Mouse (Mus musculus): ENCODE results near the gene Nmnat1.
"Not testable (repeated sequence)": the region's sequence is repeated elsewhere in the genome, so short reads cannot be mapped to it uniquely, and the experiment has no call there.

Nmnat1 gene

DNA sequence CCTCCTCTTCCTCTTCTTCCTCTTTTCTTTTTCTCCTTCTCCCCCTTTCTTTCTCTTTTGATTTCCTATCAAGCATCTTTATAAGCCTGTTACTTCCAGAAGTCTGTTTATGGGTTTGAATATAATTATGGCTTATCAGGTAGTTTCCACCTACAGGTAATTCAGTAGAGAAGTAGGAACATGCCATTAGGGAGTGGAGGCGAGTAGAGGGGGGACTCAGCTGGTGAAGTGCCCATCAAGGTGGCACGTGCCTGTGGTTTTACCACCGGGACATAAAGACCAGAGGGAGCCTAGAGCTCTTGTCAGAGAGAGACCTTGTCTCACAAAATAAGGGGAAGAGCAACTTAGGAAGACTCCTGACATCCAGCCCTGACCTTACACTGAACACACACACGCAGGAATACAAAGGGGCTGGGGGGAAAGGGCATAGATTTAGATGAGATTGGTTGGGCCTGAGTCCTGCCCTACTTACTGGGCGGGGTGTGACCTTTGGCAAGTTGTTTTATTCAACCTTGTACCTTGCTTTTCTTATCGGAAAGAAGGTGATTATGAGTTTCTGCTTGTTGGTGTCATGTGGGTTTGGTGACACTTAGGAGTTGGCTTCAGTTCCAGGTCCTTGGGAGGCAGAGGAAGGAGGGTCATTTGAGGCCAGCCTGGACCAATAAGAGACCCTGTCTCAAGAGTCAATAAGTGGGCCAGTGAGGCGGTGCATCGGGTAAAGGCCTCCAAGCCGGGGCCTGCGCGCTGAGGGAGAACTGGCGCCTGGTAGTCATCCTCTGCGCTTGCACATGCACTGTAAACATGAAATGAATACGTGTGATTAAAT, 4.6 kb upstream of the Nmnat1 start:
- no peak for DNase-seq (ENCODE audit: low spot score)

DNA sequence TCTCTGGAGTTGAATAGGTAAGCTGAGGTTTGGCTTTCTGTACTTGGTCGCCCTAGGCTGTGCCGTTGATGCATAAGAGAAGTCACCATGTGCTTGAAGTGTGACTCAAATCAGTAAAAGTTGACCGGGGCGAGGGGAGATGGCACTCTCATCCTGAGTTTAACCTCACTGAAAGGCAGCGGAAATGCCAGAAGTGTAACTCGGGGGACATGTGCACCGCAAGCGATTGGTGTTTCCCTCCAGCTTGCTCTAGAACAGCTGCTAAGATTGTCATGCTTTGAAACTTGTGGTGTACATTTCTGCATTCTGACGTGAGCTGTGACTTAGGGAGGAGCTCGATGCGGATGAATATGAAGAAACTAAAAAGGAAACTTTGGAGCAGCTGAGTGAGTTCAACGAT, 2.7 kb upstream of the Nmnat1 start:
- DNase-seq (ENCODE audit: low spot score): no peak

DNA sequence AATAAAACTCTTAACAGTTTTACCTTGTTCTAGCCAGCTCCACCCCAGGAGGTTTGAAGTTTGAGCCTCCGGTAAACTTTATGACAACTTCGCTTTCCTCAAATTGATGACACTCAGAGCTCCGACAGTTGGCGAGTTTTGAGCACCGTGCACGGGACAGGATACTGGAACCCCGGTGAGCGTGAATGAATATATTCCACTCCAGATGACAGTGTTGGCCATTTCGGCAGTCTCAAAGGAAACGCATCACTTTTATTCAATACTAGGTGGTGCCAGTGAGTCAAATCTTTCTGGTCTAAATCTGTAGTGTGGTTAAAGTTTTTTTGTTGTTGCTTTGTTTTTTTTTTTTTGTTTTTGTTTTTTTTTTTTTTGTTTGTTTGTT, 814 bp upstream of the Nmnat1 start:
- DNase-seq (ENCODE audit: low spot score): peak; percentile 67

DNA sequence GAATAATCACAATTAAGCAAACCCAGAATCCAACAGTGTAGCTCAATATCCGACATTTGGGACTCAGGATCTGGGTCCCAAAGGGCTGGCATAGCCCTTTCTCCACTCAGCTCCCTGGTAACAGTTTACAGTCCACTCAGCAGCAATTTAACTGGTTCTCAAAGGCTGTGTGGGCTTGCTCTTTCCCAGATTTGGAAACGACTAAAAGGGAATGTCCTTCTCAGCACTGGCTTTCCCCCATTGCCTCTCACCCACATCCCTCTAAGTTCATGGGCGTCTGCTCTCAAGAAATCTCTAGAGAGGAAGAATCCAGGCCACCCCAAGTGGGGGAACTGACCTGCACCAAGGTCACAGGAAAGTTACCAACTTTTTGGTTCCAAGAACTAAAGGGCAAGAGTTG, 436 bp downstream of the Nmnat1 start:
- peak; percentile 89 for DNase-seq (ENCODE audit: low spot score)

DNA sequence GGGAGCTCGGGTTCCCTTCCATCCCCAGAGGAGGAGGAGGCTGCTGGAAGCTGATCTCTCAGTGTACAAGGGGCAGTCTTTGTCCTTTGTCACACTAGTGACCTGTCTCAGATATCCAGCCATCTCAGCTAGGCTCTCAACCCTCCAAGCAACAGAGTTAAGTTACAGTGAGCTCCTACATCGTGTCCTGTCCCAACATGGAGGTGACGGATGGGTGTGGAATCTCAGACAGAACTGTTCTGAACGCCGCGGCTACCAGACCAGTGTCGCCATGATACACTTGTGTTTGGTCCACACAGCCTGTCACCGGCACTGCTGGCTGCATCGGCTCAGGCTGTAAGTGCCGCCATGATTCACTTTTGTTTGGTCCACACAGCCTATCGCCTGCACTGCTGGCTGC, 7.9 kb downstream of the Nmnat1 start, which contains the start of gene Tmem274:
Gene Tmem274, plus strand, starts transcription at position 301 of the 400 bp plus-strand sequence.
- no peak for DNase-seq (ENCODE audit: low spot score)

DNA sequence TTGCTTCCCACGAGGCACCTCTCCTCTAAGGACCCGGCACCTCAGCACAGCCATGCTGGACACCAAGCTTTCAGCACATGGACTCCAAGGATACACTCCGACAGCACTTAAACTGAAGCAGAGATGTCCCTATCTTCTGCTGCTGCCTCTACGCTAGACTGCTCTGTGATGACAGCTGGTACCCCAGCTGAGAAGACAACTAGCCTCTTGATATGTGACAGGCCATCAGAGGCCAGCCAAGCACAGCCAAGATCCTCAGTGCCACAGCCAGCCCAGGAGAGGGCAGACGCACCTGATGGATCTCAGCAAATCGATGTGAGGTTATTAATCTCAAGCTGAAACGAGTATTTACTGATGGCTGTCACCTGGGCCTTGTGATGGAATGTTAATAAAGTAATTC, 9.9 kb downstream of the Nmnat1 start:
- DNase-seq (ENCODE audit: low spot score): no peak

DNA sequence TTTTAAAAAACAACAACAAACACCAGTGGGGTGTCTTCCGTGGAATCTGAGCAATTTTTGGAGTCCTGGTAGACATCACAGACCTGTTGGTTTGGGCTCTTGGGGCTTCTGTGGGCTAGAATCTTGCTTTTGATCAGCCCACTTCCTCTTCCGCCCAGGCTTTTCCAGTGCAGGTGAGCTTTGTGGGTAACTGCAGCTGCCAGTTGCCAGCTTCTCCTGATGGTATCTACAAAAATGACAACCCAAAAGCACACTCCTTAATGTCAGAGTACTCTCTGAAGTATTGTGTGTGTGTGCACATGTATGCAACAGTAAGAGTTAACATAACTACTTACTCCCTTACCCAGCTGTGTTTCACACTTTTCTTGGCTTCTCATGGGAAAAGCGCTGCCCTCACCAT, 15.4 kb downstream of the Nmnat1 start:
- DNase-seq (ENCODE audit: low spot score): no peak

DNA sequence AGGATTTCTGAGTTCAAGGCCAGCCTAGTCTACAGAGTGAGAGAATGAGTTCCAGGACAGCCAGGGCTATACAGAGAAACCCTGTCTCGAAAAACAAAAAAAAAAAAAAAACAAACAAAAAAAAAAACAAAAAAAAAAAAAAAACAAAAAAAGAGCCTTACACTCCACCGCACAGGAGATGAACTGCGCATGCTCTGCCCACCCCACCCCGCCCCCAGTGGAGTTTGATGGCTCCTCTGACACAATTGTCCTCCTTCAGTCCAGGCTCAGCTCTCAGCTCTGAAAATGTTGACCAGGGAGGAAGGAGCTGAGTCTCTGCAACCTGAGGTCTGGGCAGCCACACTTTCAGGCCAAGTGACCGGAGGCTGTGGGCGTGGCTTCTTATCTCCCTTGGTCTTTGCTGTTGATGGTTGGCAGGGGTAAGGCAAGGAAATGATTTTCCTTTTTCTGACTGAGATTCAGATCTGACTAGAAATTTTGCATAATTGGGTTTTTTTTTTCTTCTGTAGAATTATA, 21.5 kb downstream of the Nmnat1 start:
- DNase-seq (ENCODE audit: low spot score): no peak

DNA sequence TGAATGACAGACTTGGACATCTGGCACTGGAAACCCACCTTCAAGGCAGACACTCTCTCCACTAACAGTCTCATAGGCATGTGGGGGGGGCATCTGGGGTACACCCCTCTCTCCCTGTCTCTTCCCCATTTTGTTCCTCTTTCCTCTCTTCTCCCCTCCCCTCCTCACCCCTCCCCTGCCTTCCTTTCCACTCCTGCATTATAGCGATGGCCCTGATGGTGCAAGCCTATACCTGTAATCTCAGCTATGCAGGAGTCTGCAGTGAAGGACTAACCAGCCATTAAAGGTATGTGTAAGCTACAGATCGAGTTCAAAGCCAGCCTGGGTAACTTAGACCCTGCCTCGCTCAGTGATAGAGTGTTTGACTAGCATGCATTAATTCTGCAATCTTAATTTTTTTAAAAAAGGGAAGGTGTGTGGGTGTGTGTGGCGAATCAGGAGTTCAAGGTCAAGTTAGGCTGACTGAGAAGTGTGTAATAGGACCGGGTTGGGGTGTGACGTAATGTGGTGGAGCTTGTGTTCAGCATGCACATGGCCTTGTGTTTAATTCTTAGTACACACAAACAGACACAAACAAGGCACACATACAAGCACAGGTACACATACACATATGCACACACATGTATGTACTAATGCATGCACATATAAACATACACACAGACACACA, 22.6 kb downstream of the Nmnat1 start:
- no peak for DNase-seq (ENCODE audit: low spot score)

DNA sequence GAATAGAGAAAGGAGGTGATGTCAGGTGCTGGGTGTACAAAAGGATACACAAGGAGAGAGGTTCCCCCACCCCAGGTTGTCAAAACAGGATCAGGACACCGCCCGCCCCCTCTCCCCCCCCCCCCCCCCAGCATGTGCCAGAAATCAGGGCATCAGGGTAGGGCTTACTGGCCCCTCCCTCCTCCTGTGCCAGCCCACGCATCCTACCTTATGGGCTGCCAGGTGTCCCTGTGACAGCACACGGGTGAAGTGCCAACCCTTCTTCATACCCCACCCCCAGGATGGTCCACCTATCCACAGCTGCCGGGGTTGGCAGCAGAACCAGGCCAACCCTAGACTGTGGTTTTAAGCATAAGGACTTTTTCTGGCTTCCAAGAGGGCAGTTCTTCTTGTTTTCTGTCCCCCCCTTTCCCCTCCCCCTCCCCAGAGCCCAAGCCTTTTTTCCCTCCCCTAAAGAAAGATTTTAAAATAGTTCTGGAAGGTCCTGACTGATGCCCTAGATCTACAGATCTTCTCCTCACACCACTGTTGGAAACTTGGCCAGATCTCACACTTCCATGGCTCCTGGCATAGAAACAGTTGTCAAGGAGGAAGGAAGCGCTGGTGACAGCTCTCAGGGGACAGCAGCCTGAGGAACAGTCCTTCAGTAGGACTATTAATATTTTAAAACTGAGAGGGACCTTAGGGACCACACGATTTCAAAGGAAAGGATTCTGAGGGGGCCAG, 23.3 kb downstream of the Nmnat1 start:
- DNase-seq (ENCODE audit: low spot score): peak; percentile 47

DNA sequence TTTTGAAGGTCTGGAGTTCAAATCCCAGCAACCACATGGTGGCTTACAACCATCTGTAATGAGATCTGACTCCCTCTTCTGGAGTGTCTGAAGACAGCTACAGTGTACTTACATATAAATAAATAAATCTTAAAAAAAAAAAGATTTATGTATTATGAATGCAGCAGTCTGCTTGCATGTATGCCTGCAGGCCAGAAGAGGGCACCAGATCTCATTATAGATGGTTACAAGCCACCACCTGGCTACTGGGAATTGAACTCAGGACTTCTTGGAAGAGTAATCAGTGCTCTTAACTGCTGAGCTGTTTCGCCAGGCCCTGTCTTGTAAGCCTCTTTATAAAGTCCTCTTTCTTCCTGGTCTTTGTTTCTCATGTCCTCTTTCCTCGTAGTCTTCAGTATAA, 24.5 kb downstream of the Nmnat1 start:
- DNase-seq (ENCODE audit: low spot score): not testable (repeated sequence)

DNA sequence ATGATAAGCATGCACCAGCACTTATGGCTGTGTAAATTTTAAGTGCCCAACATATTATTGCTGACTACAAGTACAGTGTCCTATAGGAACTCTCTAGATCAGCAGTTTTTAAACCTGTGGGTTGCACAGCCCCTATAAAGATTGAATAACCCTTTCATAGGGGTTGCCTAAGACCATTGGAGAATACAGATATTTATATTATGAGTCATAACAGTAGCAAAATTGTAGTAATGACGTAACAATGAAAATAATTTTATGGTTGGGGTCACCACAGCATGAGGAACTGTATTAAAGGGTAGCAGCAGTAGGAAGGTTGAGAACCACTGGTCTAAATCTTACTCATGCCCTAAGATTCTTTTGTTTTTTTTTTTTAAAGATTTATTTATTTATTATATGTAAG, 25.6 kb downstream of the Nmnat1 start:
- no peak for DNase-seq (ENCODE audit: low spot score)

DNA sequence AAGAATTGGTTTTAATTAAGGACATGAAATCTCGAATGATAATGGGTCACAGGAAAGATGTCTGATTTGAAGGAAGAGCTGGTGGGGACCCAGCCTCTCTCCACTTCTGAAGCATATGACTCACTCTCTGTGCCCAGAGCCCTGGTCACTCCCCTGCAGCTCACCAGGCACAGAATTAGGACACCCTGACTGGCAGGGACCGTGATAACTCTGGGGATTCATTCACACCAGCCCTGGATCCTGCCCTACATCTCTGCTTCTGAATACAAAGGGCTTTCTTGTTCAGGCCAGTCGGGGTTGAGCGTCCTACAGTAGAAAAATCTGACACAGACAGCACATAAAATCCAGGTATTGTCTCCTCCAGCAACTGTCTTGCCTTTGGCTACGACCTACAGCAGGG, 26.5 kb downstream of the Nmnat1 start:
- no peak for DNase-seq (ENCODE audit: low spot score)

DNA sequence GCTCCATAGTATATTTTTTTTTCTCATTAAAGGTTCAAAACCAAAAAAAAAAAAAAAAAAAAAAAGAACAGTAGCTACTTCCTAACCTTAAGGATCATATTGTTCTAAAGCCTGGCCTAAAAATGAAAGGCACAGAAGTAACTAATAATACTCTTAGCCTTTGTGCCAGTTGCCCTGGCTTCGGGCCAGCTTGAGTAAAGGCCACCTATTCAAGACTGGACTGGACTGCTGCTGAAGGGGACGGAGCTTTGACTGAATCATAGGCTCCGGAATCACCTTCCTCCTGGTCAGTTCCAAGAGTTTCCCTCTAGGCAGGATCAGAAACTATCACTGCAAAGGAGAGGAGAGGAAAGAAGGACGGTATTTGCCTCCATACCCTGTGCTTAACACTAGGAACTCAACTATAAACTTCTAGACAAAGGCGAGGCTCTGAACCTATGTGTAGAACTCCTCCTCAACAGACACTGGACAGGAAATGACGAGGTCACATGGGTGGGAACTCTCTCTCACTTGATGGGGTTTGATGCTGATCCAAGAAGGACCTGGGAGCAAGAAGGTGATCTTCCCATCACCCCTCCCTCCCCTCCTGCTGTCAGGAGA, 27.1 kb downstream of the Nmnat1 start:
- peak; percentile 90 for DNase-seq (ENCODE audit: low spot score)

DNA sequence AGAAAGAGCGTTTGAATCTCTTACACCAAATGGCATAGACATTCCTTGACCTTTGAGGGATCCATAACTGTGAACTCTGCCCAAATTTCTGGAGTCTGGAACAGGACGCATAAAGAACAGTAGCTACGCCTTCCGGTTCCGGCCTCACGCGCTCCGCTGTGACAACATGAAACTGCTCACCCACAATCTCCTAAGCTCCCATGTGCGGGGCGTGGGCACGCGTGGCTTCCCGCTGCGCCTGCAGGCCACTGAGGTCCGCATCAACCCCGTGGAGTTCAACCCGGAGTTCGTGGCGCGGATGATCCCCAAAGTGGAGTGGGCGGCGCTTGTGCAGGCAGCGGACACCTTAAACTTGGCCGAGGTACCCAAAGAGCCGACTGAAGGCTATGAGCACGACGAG, 27.8 kb downstream of the Nmnat1 start:
- DNase-seq (ENCODE audit: low spot score): not testable (repeated sequence)

DNA sequence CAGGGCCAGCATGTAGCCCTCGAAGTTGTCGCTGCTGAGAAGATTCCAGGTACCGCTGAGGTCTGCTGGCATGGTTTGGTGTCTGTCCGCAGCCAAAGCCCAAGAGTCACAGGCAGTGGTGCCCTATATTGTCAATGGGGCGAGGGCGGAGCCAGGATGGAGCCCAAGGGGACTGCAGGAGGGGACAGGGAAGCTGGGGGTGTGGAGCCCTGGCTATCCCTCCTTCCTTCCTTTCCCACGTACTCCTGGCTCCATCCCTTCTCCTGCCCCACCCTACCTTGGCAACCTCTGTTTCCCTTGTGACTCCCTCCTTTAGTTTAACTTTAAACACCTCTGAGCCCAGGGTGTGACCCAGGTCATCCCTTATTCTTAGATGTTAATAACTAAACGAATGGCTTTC, 30.1 kb downstream of the Nmnat1 start, which contains the start of gene Rbp7:
Gene Rbp7, minus strand, starts transcription at position 100 of the 400 bp plus-strand sequence.
- no peak for DNase-seq (ENCODE audit: low spot score)

DNA sequence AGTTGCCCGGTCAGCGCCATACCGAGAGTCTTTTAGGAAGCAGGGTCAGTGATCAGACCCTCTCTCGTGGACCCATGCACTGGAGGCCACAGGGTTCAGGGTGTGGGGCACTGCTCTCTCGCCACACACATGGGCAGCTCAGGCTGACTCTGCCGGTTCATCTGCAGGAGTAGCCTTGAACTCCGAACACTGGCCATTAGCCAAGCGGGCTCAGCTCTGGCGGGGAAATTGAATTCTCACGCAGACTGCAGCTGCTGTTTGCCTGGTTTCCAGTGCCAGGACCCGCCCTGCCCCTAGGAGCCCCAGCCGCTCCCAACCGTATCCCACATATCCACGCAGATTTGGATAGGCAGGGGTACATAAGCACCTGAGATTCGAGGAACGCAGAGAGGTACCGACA, 30.7 kb downstream of the Nmnat1 start:
- no peak for DNase-seq (ENCODE audit: low spot score)

DNA sequence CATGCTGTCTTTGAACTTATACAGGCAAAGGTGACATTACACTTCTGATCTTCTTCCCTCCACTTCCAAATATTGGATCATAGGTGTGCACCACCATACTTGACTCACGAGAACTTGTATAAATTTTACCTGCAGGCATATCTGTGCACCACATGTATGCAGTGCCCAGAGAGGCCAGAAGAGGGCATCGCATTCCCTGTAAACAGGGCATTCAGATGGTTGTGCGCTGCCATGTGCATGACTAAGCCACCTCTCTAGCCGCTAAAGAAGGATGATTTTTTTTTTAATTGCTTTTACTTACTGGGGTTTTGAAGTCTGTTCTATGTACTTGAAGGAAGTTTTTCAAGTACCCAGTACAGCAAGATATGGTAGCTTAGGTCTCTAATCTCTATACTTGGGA, 31.3 kb downstream of the Nmnat1 start:
- DNase-seq (ENCODE audit: low spot score): no peak

DNA sequence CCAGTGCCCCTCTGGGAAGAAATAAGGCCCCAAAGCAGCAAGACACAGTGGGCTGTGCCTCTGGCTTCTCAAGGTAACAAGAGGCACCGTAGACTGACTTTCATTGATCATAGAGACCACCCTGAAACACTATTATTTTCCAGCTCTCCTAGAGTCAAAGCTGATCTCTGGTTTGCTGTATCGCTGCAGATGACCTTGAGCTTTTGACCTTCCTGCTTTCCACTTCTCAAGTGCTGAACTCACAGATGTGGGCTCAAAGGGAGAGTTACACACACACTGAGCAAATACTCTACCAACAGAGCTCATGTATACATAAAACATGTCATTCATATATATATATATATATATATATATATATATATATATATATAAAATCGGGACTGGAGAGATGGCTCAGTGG, 34.4 kb downstream of the Nmnat1 start:
- DNase-seq (ENCODE audit: low spot score): no peak

DNA sequence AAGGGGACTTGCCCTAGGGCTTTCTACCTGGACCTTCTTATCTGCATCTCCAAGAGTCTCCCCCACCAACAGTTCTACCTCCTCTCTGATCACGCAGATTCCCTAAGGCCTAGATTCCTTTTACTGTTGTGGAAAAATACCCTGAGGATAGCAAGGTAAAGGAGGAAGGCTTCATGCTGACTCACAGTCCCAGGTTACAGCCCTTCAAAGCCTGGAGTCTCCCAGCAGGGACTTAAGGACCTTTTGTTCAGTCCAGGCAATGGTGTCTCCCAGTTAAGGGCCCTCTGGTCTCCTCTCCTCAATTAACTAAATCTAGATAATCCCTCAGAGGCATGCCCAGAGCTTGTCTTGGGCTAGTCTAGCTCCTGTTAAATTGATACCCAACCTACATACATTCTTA, 38.7 kb downstream of the Nmnat1 start:
- no peak for DNase-seq (ENCODE audit: low spot score)

DNA sequence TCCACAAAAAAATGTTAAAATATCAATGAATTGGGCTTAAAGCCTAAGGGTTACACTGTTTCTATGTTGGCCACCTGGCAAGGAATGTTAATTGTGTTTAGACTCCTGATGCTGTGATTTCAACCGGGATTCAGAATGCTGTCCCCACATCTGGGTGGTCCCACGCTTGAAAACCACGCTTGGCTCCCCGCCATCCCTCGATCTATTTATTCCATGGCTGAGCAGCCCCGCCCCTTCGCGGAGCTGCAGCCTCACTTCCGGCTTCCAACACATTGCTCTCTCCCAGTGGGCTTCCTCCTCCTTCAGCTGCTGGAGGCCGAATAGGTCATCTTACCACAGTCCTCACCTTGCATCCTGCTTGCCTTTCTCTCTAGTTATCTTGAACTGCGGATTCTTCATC, 39.1 kb downstream of the Nmnat1 start:
- no peak for DNase-seq (ENCODE audit: low spot score)

DNA sequence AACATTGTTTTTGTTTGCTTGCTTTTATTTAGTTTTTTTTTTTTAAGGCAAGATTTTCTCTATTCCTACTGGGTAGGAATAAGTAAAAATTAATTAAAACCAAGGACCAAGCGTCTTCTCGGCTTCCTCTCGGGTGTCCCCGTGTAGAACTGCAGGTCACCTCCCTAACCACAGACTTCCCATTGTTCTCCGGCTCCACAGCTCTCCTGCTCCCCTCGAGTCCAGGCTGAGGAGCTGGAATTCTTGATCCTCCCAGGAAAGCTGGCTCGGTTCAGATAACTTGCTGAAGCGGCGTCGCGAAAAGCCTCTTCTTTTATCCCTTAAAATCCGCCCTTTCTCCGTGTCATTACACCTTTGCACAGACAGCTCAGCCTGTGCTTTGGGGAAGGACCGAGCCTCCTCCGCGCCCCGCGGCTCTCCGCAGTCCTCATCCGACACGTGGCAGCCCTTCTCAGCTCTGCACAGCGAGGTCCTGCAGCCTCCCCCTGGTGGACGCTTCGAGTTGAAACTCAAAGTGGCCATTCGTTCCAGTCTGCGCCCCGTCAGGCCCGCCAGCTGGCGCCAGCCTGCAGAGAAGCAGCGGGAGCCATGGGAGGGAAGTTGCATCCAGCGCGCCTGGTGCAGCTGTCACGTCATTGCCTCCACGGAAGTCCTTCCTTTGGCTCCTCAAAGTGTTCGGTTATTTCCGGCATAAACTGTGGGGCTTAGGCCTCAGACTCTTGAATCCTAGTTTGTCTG, 39.9 kb downstream of the Nmnat1 start:
- DNase-seq (ENCODE audit: low spot score): peak; percentile 92

All from adipocyte (in vitro differentiated cells).